Mouse (Mus musculus) embryo, embryonic 11.5 days (tissue): ENCODE data around the gene Gm29797.

Experiments used
- DNase-seq: peaks from one replicate; pipeline ENCODE4 v3.0.0-alpha.2; 2012; ENCODE audit warnings: low read depth, low spot score

Gm29797 gene

GRCm38 (mm10) chr2:181656734-181657133, at the start of gene Gm29797:
Gene Gm29797 (plus strand): TSS chr2:181657034.
- DNase-seq: no peak

- DNase-seq: no peak
These were observed 37.9 kb upstream of the Gm29797 start for GRCm38 (mm10) chr2:181618761-181619495.

GRCm38 (mm10) chr2:181623401-181623800, 33.4 kb upstream of the Gm29797 start:
- DNase-seq: no peak

- DNase-seq: no peak
These were observed 28.4 kb upstream of the Gm29797 start for GRCm38 (mm10) chr2:181628471-181628870.

GRCm38 (mm10) chr2:181632624-181633023, 24.2 kb upstream of the Gm29797 start:
- no peak for DNase-seq

- no peak for DNase-seq
These were observed 21.0 kb upstream of the Gm29797 start for GRCm38 (mm10) chr2:181635865-181636264.

- peak; percentile 26 for DNase-seq
These were observed 12.5 kb upstream of the Gm29797 start for GRCm38 (mm10) chr2:181644361-181644760.

- DNase-seq: no peak
These were observed 11.2 kb upstream of the Gm29797 start for GRCm38 (mm10) chr2:181645666-181646065.

GRCm38 (mm10) chr2:181646626-181647472, 10.0 kb upstream of the Gm29797 start:
- no peak for DNase-seq

- no peak for DNase-seq
These were observed 7.9 kb upstream of the Gm29797 start for GRCm38 (mm10) chr2:181648926-181649325.

- DNase-seq: no peak
These were observed 3.8 kb upstream of the Gm29797 start for GRCm38 (mm10) chr2:181653065-181653464.

GRCm38 (mm10) chr2:181653523-181653922, 3.3 kb upstream of the Gm29797 start:
- no peak for DNase-seq

GRCm38 (mm10) chr2:181657441-181657840, 607 bp downstream of the Gm29797 start:
- DNase-seq: no peak

- DNase-seq: no peak
These were observed 1.7 kb downstream of the Gm29797 start for GRCm38 (mm10) chr2:181658528-181658927.

GRCm38 (mm10) chr2:181658930-181659555, 2.2 kb downstream of the Gm29797 start:
- no peak for DNase-seq

GRCm38 (mm10) chr2:181659609-181660055, 2.8 kb downstream of the Gm29797 start:
- DNase-seq: no peak

GRCm38 (mm10) chr2:181662620-181663297, 5.9 kb downstream of the Gm29797 start:
- DNase-seq: no peak

GRCm38 (mm10) chr2:181663298-181663630, 6.4 kb downstream of the Gm29797 start:
- DNase-seq: no peak

GRCm38 (mm10) chr2:181670285-181670912, 13.6 kb downstream of the Gm29797 start:
- DNase-seq: no peak

- DNase-seq: no peak
These were observed 14.1 kb downstream of the Gm29797 start for GRCm38 (mm10) chr2:181670913-181671311.

GRCm38 (mm10) chr2:181671326-181671725, 14.5 kb downstream of the Gm29797 start, which contains the start of gene Sox18:
Gene Sox18 (minus strand): TSS chr2:181671640.
- DNase-seq: no peak
